Mouse (Mus musculus) limb, embryonic 14.5 days (tissue): Measurements from ENCODE around the gene Fam160a2. TPM values are rescaled to one million over a fixed set of nuclear protein-coding genes. Genes with fewer than 3 reads are reported as not detected.

Experiments used
- ATAC-seq: fragments of 200-750 bp; cut with Nextera tagmentation; 2 replicates; pipeline ENCODE4 v1.8.0; 2017; ENCODE audit warnings: low read depth, moderate number of reproducible peaks, moderate TSS enrichment; ENCODE audit not compliant: low FRiP score
- DNase-seq: peaks from one replicate; pipeline ENCODE4 v3.0.0-alpha.2; 2015; ENCODE audit warnings: low spot score
- H3K27ac ChIP-seq: fragments of 300-500 bp; sonication (generic); replicated peaks from 2 replicates; pipeline ENCODE4 v1.5.1; 2014; ENCODE audit warnings: low read depth, mild to moderate bottlenecking, low read length, moderate library complexity, mixed read lengths
- H3K27me3 ChIP-seq: fragments of 300-500 bp; sonication (generic); 2 replicates; pipeline ENCODE4 v1.6.1; 2014; ENCODE audit warnings: low read length, mixed read lengths; ENCODE audit not compliant: control insufficient read depth, insufficient read depth
- H3K36me3 ChIP-seq: fragments of 300-500 bp; sonication (generic); 2 replicates; pipeline ENCODE4 v1.6.1; 2014; ENCODE audit warnings: mild to moderate bottlenecking, low read length, moderate library complexity, mixed read lengths; ENCODE audit not compliant: control insufficient read depth, insufficient read depth
- H3K4me1 ChIP-seq: fragments of 300-500 bp; sonication (generic); 2 replicates; pipeline ENCODE4 v1.6.1; 2014; ENCODE audit warnings: antibody characterized with exemption, low read length, mixed read lengths; ENCODE audit not compliant: control insufficient read depth, insufficient read depth
- H3K4me2 ChIP-seq: fragments of 300-500 bp; sonication (generic); replicated peaks from 2 replicates; pipeline ENCODE4 v1.6.1; 2014; ENCODE audit warnings: low read depth, mild to moderate bottlenecking, low read length, moderate library complexity; ENCODE audit not compliant: severe bottlenecking
- H3K4me3 ChIP-seq: fragments of 300-500 bp; sonication (generic); replicated peaks from 2 replicates; pipeline ENCODE4 v1.5.1; 2014; ENCODE audit warnings: low read length
- H3K9ac ChIP-seq: fragments of 300-500 bp; sonication (generic); 2 replicates; pipeline ENCODE4 v1.6.1; 2014; ENCODE audit warnings: mild to moderate bottlenecking, low read depth, low read length, moderate library complexity; ENCODE audit not compliant: severe bottlenecking
- H3K9me3 ChIP-seq: fragments of 300-500 bp; sonication (generic); 2 replicates; pipeline ENCODE4 v1.6.1; 2016; ENCODE audit warnings: low read length; ENCODE audit not compliant: control insufficient read depth
- POLR2A ChIP-seq: fragments of 200-500 bp; IDR thresholded peaks from 2 replicates; pipeline ENCODE4 v1.8.0; 2012; ENCODE audit warnings: inconsistent platforms, mild to moderate bottlenecking, moderate library complexity, borderline replicate concordance; ENCODE audit not compliant: insufficient read depth, insufficient read length; ENCODE audit errors: extremely low read depth
- WGBS: fragments of 180-500 bp; shearing (Covaris S2); extraction: QIAGEN DNeasy Blood & Tissue Kit; methylation state at CpG from one replicate; pipeline ENCODE4 v1.1.7; 2014; 5-methylcytosine and 5-hydroxymethylcytosine counted together
- polyA plus RNA-seq, 2 experiments: library from polyadenylated mRNA; depleted of rRNA in 1 of 2; stranded (reverse) in 1 of 2; unstranded in 1 of 2; fragments of >200 nt; fragmentation: Nextera tagmentation in 1 of 2; extraction: Ambion mirVana in 1 of 2; gene quantifications; 2 replicates each; pipeline versions ENCODE4 v1.2.1 to v1.2.3; 2012 to 2014

Fam160a2 gene
- polyA plus RNA-seq, 2 experiments: 39.3 to 45.7 TPM

- no peak overlapping the region for H3K4me3 ChIP-seq
- H3K4me1 ChIP-seq: peaks cover 5% of the 10 kb centered on the region; the same call in 1 of the 2 replicates
- WGBS: 91% methylated on average over 1 of the region's 1 CpGs
- ATAC-seq: no peak
- H3K9ac ChIP-seq: no peak overlapping the region
- H3K27ac ChIP-seq: no peak overlapping the region
- peaks cover 30% of the 10 kb centered on the region for H3K36me3 ChIP-seq
- no peak for DNase-seq
- TF ChIP-seq POLR2A: no peak
- H3K4me2 ChIP-seq: no peak overlapping the region
- no peaks in the 10 kb centered on the region for H3K27me3 ChIP-seq
- no peaks in the 10 kb centered on the region for H3K9me3 ChIP-seq
These were observed 5.2 kb downstream of the Fam160a2 start for GRCm38 (mm10) chr7:105394606-105395005.

- no peaks in the 10 kb centered on the region for H3K9me3 ChIP-seq
- DNase-seq (no peak), ATAC-seq (no peak)
- H3K27me3 ChIP-seq: no peaks in the 10 kb centered on the region
- H3K4me2 ChIP-seq: no peak overlapping the region
- peaks cover 65% of the 10 kb centered on the region for H3K36me3 ChIP-seq
- no peak overlapping the region for H3K4me3 ChIP-seq
- no peak overlapping the region for H3K27ac ChIP-seq
- 85% methylated on average over 2 of the region's 2 CpGs for WGBS
- no peak overlapping the region for H3K9ac ChIP-seq
- no peaks in the 10 kb centered on the region for H3K4me1 ChIP-seq
- no peak for TF ChIP-seq POLR2A
These were observed 9.6 kb downstream of the Fam160a2 start for GRCm38 (mm10) chr7:105390236-105390635.

- no peak overlapping the region for H3K27ac ChIP-seq
- no peak for DNase-seq
- ATAC-seq: no peak
- H3K4me1 ChIP-seq: no peaks in the 10 kb centered on the region
- H3K4me2 ChIP-seq: no peak overlapping the region
- H3K36me3 ChIP-seq: peaks cover 85% of the 10 kb centered on the region
- no peaks in the 10 kb centered on the region for H3K27me3 ChIP-seq
- no peak overlapping the region for H3K9ac ChIP-seq
- 93% methylated on average over 2 of the region's 2 CpGs for WGBS
- no peak for TF ChIP-seq POLR2A
- no peak overlapping the region for H3K4me3 ChIP-seq
- no peaks in the 10 kb centered on the region for H3K9me3 ChIP-seq
These were observed 12.2 kb downstream of the Fam160a2 start for GRCm38 (mm10) chr7:105387696-105388095.

GRCm38 (mm10) chr7:105380329-105380728 lies 19.5 kb downstream of the Fam160a2 start:
- Histone ChIP-seq H3K4me3 (no peak overlapping the region), H3K4me1 (no peaks in the 10 kb centered on the region), H3K4me2 (no peak overlapping the region), H3K36me3 (peaks cover 79% of the 10 kb centered on the region), H3K9me3 (no peaks in the 10 kb centered on the region), H3K27ac (no peak overlapping the region), H3K9ac (no peak overlapping the region), H3K27me3 (no peaks in the 10 kb centered on the region)
- ATAC-seq (no peak), DNase-seq (no peak)
- TF ChIP-seq POLR2A: no peak
- WGBS: 95% methylated on average over 3 of the region's 3 CpGs

- H3K4me3 ChIP-seq: no peak within 1 kb of the TSS
- ATAC-seq (no peak), DNase-seq (no peak)
- H3K36me3 ChIP-seq: peaks cover 50% of the 10 kb centered on the region
- no peaks in the 10 kb centered on the region for H3K9me3 ChIP-seq
- no peaks in the 10 kb centered on the region for H3K27me3 ChIP-seq
- no peak for TF ChIP-seq POLR2A
- H3K4me1 ChIP-seq: no peaks in the 10 kb centered on the region
- WGBS: 73% methylated on average over 1 of the region's 1 CpGs
- H3K27ac ChIP-seq: no peak within 1 kb of the TSS
- H3K4me2 ChIP-seq: no peak within 1 kb of the TSS
- no peak within 1 kb of the TSS for H3K9ac ChIP-seq
These were observed 25.0 kb downstream of the Fam160a2 start, which contains the start of gene Gm5901 for GRCm38 (mm10) chr7:105374866-105375265. Gene Gm5901, plus strand, starts transcription at chr7:105375038.

- no peak for ATAC-seq
- H3K36me3 ChIP-seq: peaks cover 41% of the 10 kb centered on the region
- TF ChIP-seq POLR2A: no peak
- no peaks in the 10 kb centered on the region for H3K27me3 ChIP-seq
- H3K9ac ChIP-seq: no peak overlapping the region
- no peak for DNase-seq
- no peaks in the 10 kb centered on the region for H3K4me1 ChIP-seq
- 97% methylated on average over 3 of the region's 3 CpGs for WGBS
- no peak overlapping the region for H3K4me3 ChIP-seq
- no peak overlapping the region for H3K4me2 ChIP-seq
- no peak overlapping the region for H3K27ac ChIP-seq
- H3K9me3 ChIP-seq: no peaks in the 10 kb centered on the region
These were observed 25.9 kb downstream of the Fam160a2 start for GRCm38 (mm10) chr7:105373976-105374375.
